Mouse (Mus musculus) kidney, postnatal 10 days (tissue): Measurements from ENCODE around the gene Prm2.

Source experiments
- DNase-seq: peaks from one replicate; pipeline ENCODE4 v3.0.0; 2021; ENCODE audit warnings: mixed read lengths

The Prm2 gene

DNA sequence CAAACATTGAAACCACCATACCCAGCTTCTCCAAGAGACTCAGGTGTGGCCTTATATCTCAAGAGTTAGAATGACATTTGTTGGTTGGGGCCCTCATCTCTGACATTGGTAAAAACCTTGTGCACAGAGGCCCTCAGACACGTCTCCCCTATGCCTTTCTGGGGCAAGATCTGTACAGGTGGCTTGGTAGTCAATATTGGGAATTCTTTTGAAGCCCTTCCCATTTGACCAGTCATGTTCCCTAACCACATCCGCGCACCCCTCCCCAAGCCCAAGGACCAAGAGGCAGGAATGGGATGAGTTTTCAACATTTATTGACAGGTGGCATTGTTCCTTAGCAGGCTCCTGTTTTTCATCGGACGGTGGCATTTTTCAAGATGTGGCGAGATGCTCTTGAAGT lies at the start of gene Prm2:
Gene Prm2, minus strand, starts transcription at position 101 of the 400 bp plus-strand sequence.
- DNase-seq = no peak

DNA sequence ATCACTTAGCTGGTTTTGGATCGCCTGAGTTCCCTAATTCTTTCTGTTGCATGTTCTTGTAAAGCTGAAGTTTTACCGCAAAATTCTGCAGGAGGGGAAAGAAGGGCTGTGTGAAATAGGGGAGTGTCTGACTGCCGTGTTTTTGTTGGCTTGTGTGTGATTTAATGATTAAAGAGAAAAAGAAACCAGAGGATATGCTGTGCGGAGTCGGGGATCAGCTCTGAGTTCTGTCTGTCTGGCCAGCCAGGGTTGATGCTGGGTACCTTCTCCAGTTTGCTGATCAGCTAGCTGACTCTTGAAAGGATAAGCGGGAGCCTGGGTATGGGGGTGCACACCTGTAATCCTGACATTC lies 48.4 kb upstream of the Prm2 start:
- no peak for DNase-seq

DNA sequence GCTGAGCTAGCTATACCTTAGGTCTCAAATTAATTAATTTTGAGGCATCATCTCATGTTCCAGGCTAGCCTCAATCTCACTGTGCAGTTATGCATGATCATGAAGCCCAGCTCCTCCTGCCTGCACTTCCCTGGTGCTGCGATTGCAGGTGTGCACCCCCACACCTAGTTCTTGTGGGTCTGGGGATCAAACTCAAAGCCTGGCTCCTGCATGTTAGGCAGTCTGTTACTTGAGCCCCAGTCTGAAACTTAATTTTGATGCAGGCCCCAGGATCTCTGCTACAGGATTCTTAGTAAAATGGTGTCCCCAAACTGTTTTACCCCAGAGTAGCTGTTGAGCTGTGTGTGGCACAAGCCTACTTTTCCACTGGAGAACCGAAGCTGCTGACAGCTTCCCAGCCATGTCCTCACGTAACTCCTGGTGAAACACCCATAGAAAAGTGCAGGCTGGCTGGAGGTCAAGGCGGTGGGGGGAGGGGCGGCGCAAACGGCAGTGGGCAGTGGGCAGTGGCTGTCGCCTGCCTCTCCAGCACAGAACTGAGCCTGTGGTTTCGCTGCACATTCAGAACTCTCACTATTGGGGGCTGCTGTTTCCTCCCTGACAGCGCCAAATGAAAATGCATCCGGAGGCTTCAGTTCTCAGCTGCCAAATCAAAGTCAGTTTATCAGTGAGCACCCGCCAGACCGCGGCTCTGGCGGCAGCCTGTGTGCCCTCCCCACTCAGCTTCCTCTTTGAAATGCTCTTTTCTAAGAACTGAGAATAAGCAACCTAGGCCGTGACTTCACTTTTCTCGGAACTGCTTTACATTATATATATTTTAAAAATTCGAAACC lies 47.8 kb upstream of the Prm2 start:
- DNase-seq = peak; percentile 69

DNA sequence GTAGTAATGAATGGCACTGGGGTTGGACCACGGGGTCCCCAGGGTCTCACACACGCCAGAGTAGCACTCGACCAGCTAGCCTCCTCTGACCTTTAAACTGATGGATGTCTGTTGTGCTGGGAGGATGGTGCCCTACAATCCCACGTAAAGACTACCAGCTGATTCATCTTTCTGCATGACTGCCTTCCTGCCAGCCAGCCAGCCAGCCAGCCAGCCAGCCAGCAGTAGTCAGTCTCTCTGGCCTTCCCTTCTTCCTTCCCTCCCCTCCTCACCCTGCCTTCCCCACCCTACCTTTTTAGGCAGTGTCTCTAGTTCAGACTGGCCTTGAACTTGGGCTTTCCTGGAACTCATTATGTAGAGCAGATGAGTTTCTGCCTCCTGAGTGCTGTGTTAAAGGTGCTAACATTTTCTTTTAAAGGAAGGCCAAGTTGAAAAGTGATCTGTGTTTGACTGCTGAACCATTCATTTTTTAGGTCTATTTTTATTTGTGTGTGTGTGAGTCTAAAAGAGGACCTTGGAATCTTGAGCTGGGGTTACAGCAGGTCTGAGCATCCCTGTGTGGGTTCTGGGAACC lies 46.4 kb upstream of the Prm2 start:
- DNase-seq = peak; percentile 52

DNA sequence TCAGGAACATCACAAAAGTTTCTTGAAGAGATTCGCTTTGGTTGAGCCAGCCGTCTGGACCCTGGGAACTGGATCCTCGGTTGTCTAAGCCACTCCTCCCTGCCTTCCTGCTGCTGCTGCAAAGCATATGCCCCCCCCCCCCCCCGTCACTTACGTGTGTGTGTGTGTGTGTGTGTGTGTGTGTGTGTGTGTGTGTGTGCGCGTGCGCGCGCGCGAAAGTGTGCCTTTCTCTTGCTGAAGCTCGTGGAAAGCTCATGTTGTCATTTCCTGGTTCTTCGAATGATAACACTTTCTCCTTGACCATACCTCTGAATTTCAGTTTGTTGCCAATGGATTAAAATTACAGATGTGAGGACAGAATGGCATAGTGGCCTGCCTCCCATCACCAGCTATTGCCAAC lies 44.1 kb upstream of the Prm2 start:
- no peak for DNase-seq

DNA sequence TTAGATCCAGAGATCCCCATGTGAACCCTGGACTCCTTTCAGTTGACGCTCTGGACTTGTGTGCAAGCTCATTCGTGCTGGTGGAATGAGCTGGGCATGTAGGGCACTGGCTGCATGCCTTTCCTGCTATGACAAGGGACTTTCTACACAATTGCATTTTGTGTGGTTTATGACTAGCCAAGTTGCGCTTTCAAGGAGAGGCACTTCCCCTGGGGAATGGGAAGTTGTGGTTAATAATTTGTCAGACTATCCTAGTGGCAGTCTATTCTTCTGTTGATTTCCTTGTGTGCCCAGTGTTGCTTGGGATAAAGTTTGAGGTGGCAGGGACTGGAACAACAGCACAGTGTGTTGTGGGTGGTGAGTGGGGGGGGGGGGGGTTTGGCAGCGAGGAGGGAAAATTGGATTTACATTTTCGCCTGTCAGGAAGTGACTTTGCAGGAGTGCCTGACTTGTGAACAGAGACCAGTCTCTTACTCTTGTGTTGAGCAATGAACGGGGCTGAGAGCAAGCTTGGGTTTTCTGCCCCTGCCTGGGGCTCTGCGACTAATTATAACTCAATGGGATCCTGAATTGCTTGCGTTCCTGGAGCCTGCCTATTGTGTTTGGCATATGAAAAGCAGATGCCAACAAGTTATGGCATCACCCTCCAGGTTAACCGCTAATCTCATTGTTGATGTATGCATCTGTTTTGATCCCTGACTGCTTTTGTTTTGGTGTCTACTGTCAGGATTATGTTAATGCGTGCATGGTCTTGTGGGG lies 42.7 kb upstream of the Prm2 start:
- DNase-seq = no peak

DNA sequence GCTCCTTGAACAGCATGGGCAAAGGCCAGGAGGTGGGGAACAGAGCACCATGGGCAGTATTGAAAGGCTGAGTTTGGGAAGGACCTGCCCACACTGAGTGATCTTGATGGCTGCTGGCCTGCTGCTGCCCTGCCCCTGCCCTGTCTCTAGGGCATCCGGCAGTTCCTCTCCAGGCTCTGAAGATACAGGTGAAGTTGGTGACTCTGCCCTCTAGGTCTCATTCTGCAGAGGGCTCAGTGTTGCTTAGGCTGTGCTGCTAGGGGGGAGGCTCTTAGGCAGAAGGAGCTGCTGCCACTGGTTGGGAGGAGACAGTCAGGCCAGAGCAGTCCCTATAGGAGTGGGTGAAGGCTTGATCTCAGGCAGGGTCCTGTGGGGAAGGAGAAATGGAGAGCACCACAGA lies 42.0 kb upstream of the Prm2 start:
- DNase-seq = no peak

DNA sequence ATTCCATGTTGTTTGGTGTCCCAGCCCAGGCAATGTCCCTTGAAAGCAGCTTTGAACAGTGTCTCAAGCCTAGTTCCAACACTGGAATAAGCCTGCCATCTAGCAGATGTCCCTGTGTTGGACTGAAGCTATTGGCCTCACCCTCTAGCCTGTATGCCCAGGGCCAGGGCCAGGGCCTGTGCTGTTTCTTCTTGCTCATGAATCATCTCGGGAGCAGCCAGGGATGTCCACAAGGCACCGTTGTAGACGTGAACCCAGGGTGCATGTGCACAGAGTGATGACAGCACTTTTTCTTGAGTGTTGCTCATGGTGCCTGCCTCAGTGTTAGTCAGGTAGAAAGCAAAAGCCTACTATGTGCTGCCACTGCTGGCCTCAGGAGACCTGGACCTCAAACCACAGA lies 41.3 kb upstream of the Prm2 start:
- no peak for DNase-seq

DNA sequence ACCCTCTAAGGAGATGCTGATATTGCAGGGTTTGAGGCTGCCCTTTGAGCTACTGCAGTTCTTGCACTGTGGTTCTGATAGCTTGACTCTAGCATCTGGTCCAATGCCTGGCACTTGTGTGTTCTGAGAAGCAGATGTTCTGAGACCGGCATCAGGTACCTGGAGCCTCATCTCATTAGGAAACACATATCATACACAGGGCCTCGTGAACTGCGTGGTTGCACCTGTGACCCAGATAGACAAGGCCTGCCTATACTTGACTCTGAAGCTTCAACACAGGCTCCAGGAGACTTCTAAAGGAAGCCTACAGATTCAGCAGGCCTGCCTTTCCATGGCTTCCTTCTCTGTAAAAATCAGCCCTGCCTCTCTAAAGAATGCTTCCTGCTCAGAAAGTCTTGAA lies 40.5 kb upstream of the Prm2 start:
- no peak for DNase-seq

DNA sequence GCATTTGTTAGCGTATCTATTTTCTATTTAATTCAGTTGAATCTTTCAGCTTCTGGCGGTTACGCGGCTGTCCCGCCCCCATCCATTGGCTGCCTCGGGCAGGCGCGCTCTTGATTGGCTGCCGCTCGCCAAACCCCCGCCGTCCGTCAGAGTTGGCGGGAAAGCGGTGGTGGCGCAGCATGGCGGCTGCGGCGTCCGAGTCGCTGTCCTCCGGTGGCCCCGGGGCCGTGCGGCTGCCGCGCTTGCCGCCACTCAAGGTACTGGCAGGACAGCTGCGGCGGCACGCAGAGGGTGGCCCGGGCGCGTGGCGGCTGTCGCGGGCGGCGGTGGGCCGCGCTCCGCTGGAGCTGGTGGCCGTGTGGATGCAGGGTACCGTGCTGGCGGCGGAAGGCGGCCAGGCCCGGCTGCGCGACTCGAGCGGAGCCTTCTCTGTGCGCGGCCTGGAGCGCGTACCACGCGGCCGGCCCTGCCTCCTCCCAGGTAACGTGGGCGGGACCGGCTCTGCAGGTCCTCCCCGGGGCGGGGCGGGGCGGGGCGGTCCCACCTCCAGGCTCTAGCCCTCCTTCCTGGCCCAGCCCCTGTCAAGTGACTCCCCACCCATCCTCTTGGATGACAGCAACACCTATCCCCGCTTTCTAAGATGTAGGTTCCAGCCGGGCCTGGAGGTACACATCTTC lies 39.1 kb upstream of the Prm2 start, which contains the start of gene Rmi2:
Gene Rmi2, plus strand, starts transcription at position 149 of the 677 bp plus-strand sequence.
- DNase-seq = peak; percentile 93

DNA sequence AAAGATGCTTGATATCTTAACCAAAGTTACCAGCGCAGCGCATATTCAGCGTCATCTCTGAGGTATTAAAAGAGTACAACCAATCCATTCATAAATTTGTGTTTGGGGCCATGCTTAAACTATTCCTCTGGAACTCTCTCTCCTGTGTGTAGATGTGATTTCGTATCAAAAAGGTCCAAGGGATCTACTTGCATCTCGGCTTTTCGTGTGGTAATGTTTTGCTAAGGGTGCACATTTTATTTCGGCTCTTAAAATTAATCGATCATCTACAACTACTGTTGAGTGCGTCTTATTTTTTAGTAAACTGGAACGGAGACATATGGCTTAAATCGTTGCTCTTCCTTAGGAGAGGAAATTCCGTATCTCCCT lies 38.6 kb upstream of the Prm2 start:
- DNase-seq = no peak

DNA sequence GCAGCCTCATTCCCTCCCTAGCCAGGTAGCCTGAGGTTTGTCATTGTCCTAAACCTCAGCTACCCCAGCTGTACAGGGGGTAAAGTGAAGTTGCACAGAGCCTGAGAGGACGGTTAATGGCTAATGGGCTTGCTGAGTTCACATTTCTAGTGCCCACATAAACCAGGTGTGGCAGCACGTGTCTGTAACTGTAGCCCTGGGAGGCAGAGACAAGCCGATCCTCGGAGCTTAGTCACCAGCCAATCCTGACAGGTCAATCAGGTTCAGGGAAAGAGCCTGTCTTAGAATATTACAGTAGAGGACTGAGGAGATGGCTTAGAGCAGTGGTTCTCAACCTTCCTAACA lies 32.5 kb upstream of the Prm2 start:
- DNase-seq = no peak

DNA sequence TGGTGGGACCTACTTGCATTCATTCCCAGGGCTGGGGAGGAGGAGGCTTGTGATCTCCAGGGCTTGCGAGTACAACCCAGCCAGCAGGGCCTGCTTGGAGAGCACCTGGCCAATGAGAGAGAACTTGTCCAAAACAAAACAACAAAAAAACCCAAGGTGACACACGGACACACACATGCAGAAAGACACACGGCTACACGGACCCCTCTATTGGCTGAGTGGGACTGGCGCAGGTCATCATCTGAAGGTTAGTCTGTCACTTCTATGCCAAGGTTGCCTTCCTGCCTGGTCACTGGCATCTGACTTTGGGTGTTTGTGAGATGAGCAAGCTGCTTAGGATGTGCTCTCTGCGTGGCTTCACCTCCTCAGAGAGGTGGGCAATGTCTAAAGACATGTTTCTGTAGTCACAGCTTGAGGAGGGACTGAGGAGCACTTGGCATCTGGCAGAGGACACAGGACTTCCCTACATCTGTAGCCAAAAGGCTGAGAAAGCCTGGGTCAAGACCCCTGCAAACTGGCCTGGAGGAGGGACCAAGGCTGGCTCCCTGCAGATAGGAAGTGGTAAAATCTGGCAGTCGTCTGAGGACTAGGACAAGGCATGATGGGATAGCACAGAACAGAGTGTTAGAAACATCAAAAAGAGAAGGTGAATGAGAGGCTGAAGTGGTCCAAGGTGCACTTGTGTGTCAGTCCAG lies 32.0 kb upstream of the Prm2 start:
- DNase-seq = no peak

DNA sequence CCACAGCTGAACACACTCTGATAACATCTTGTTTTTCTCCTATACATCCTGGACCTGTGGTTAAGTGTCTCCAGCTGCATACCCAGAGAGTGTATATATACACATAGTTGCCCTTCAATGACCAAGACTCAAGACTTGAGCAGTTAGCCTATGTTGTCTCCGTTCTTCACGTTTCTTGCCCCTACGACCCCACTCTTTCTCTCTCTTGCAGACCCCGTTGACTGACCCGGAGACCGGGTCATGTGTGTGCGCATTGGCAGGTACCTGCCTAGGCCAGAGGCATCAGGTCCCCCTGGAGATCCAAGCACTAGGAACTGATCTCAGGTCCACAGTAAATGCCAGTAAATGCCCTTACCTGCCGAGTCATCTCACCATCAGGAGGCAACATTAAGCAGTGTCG lies 31.3 kb upstream of the Prm2 start:
- DNase-seq = no peak

DNA sequence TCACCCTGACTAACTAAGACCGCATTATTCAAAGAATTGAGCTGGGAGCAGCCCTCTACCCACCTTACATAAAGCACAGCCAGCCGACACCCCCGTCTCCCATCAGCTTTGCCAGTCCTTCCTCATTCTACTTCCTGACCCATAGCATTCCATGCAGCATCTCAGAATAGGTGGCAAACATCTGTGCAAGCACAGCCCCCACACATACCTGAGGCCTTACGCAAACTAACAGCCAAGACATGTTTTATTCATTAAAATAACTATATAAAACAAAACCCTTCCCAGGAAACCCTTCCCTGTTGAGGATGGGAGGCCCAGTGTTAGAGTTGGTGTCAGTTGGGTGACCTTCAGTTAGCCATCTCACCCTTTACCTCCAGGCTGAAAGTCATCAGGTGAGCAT lies 29.9 kb upstream of the Prm2 start:
- no peak for DNase-seq

DNA sequence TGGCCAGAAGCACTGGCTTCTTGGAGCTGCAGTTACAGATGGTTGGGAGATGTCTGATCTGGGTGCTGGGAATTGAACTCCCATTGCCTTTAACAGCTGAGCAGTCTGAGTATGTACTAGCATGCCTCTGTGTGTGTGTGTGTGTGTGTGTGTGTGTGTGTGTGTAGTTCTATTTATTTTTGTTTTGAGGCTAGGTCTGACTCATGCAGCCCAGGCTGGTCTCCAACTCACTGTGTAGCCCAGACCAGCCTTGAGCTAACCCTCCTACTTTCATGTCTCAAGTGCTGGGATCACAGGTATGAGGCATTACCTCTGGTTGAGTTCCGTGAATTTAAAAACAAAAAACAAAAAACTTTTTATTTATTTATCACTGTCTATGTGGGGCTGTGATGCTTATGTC lies 28.6 kb upstream of the Prm2 start:
- DNase-seq = no peak

DNA sequence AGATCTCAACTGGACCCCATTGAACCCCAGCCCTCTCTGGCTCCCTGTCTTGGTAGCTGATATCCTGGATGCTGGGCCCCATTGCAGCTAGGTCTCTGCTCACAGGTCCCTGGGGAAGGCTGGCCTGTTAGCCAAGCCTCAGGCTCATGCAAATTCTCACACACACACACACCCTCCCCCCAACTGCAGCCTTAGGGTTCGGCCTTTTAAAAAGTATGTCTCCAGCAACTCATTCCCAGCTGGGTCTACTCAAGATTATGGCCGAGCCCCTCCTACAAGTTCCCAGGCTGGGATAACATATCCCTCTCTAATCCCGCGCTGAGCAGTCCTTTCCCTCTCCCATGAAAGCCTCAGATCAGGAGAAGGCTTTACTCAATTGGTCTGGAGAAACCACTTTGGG lies 25.5 kb upstream of the Prm2 start:
- DNase-seq = peak; percentile 57

DNA sequence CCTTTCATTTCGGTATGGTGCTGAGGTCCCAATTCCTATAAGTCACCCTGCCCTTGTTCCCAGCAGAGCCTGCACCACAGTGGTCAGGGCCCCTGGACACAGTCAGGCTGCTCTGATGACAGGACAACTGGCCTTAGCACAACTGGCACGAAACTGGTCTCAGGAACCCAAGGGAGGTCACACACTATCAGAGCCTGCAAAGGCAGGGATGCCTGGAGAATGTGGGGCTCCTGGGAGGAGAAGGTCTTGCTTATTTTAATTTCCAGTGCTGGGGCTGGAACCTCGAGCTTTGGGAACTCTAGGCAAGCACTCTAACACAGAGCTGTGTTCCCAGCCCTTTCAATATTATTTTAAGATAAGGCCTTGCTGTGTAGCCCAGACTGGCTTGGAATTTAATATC lies 24.0 kb upstream of the Prm2 start:
- DNase-seq = no peak

DNA sequence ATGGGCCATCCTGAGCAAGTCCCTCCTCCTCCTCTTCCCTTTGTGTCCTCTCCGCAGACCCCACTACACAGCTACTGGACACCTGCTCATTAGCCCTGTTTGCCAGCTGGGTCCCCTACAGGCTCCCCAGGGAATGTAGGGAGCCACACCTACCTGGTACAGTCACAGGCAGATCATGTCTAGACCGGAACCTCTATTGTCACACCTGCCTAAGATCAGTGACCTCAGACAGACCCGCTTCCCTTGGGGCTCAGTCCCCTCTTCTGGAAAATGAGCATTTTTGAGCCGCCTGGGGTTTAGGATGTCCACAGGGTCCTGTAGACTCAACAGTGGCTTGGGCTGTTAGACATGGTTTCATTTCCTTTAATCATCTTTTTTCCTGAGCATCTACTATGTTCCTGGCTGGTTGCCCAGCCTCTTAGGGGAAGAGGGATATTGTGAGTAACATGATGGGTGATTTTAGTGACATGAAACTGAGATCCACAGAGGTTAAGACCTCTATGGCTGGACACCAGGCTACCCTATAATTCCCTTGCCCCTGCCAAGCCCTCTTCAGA lies 22.7 kb upstream of the Prm2 start:
- DNase-seq = no peak

DNA sequence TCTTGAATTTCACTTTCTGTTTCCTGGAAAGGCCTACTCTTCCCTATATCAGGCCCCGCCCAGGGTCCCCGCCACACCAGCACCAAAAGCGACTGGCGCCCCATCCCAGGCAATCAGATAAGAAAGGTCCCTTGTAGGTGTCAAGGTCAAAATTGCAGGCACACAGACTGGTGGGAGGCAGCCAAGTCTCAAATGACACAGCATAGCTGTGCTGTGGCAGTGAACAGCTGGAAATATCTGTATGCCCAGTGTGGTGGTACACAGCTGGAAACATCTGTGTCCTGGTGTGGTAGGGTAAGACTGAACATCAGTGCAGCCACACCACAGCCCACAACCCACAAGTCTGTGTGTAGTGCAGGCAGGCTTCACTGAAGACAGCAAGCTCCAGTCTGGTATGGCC lies 18.9 kb upstream of the Prm2 start:
- DNase-seq = no peak

DNA sequence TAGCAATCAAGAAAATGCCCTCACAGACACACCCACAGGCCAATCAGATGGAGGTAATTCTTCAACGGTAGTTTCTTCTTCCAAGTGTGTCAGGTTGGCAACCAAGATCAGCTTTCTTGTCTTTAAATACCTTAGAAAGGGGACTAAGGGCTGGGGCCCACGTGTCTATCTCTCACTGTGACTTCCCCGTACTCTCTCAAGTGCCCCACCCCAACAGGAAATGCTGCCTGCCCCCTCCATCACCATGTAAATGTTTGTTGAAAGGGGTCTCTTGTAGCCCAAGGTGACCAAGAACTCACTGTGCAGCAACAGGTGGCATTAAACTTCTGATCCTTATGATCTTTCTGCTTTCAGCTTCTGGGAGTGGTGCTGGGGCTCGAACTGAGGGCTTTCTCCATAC lies 17.8 kb upstream of the Prm2 start:
- no peak for DNase-seq

DNA sequence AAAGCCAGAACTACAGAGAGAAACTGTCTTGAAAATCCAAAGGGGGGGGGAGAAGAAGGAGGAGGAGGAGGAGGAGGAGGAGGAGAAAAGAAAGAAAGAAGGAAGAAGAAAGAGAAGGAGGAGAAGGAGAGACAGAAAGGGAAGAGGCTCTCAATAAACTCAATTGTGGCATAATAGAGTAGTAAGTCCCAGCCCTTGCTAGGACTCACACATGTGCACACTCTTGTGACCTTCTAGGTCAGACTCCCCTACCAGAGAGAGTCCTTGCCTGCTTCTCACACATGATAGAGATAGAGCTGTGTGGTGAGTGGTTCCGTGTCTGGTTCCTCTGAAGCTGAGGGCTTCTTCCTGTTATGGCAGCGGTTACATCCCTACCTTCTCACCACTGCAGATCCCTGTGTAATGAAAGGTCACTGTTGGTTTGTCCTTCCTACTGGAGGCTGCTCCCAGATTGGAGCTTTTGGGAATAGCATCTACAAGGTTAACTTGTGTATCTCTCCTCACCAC lies 17.0 kb upstream of the Prm2 start, which contains the start of gene Gm11172:
Gene Gm11172, plus strand, starts transcription at position 51 of the 507 bp plus-strand sequence.
- DNase-seq = no peak
